Mouse (Mus musculus) ES-Bruce4 (cell line): ENCODE measurements around the gene Chst8.

Source experiments
- CTCF ChIP-seq: IDR thresholded peaks from one replicate; pipeline ENCODE4 v1.8.1; 2011; ENCODE audit warnings: low read depth, low read length
- EP300 ChIP-seq: IDR thresholded peaks from 2 replicates; pipeline ENCODE4 v1.6.1; 2011; ENCODE audit warnings: low read depth, low read length; ENCODE audit not compliant: insufficient read depth

GRCm38 (mm10) chr7:34805691-34806205 is 6.8 kb downstream of the Chst8 start:
- TF ChIP-seq CTCF = no peak
- TF ChIP-seq EP300 = no peak
